Mouse (Mus musculus) macrophage (primary cell): ENCODE data around the gene Slc35b4. TPM values are rescaled to one million over a fixed set of nuclear protein-coding genes. Genes with fewer than 3 reads are reported as not detected.

Experiments used
- H3K27ac ChIP-seq: fragments of 350-480 bp; formaldehyde crosslinking; 2 replicates; pipeline ENCODE4 v1.9.0; 2021
- H3K36me3 ChIP-seq: fragments of 350-480 bp; formaldehyde crosslinking; 2 replicates; pipeline ENCODE4 v1.9.0; 2021; ENCODE audit errors: inconsistent target
- H3K4me3 ChIP-seq: fragments of 350-480 bp; formaldehyde crosslinking; 2 replicates; pipeline ENCODE4 v1.9.0; 2021; ENCODE audit errors: inconsistent target
- H3K79me2 ChIP-seq: fragments of 350-480 bp; formaldehyde crosslinking; 2 replicates; pipeline ENCODE4 v1.9.0; 2021; ENCODE audit errors: inconsistent target
- WGBS: methylation state at CpG from one replicate; pipeline ENCODE4 v1.1.7; 2026; ENCODE audit warnings: inconsistent platforms; ENCODE audit not compliant: missing documents; 5-methylcytosine and 5-hydroxymethylcytosine counted together
- polyA plus RNA-seq: library from polyadenylated mRNA; stranded (reverse); fragments of 250-400 nt; gene quantifications from 3 replicates; pipeline ENCODE4 v1.2.4, GENCODE M21; 2018; ENCODE audit warnings: inconsistent platforms

Gene Slc35b4
- polyA plus RNA-seq, 1 experiment from 2014 or later, result 32.1 TPM

DNA sequence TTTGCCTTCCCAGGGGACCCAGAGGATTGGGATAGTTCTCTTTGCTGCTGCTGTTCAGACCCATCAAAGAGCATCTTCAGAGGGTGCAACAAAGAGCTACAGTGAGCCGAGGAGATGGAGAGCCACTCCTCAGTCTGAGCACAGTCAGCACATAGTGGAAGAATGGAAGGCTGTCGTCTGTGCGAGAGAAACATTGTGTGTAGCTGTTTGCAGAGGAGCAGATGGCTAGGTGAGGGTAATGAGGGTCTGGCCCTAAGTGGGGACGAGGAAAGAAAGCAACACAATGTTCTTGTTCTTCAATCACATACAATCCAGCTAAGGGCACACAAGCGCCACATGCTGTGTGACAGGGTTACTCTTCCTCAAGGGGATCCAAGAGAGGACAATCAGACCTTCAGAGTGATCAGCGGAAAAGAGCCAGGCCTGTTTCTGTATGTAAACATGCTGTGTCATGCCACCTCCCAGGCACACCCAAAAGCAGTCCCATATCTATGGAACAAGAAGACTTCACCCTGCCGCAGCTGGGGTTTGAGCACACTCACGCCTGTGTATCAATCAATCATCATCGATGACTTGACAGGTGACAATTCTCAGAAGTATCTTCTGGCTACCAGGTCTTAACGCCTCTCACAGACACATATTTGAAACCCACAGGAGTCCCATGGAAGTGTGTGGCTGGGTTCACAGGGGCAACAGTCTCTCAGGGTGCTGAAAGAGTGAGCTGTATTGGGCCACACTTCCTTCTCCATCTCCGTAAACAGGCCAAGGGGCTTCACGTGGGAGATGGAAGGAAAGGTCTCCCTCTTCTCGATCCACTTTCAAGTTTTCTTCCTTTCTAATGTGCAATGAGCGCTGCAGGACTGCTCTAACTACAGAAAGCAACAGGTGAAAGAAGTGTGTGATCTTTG is 19.8 kb downstream of the Slc35b4 start:
- no peak overlapping the region for H3K27ac ChIP-seq
- WGBS, result 59% methylated on average over 14 of the region's 14 CpGs
- H3K4me3 ChIP-seq, result no peak overlapping the region
- no peaks in the 10 kb centered on the region for H3K79me2 ChIP-seq
- H3K36me3 ChIP-seq, result peaks cover 43% of the 10 kb centered on the region

DNA sequence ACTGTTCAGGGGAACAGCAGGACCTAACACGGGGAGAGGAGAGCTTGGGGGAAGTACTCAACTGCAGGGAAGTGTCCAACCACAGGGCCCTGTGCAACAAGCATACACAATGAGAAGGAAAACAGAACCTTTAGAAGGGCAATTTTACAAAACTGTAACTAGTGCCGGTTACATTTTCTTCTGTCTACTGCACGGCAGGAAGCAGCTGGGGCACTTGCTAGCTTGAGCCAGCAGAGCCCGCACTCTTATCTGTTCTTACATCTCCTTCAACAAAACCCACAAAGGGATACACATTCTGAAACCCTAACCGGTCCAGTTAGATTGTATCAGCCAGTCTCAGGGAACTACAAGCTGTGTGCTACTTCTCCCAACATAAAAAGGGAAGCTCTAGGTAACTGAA is 20.9 kb downstream of the Slc35b4 start:
- Histone ChIP-seq H3K27ac (no peak overlapping the region), H3K4me3 (no peak overlapping the region), H3K36me3 (peaks cover 40% of the 10 kb centered on the region), H3K79me2 (no peaks in the 10 kb centered on the region)
- WGBS, result 15% methylated on average over 5 of the region's 5 CpGs

DNA sequence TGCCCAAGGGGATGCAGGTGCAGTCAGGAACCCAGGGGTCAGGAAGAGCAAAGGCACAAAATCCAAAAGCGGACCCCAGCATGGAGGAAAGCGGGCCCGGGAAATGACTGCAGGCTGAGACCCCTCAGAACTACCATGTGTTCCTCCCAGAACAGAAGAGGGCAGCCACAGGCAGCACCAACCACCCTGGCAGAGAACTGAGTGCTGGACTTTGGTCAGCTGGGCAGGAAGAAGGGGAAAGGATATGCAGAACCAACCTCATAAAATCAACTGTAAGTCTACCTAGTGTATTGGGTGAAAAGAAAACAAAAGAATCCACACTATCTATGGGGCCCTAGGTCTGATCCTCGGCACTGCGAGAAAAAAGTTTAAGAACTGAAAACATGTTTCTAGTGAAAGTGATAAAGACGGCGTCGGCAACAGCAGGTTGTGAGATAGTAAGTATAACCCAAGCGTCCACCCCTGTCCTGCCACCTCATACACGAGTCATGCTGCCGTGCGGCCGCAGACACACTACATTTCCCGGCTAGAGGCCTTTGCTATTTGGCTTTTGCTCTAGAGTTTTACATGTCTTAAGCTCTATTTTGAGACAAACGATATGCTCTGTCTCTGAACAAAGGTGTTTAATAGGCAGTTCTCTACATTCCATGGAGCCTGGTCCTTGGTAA is 21.6 kb downstream of the Slc35b4 start:
- WGBS, result 61% methylated on average over 14 of the region's 15 CpGs
- H3K4me3 ChIP-seq, result no peak overlapping the region
- no peak overlapping the region for H3K27ac ChIP-seq
- H3K79me2 ChIP-seq, result no peaks in the 10 kb centered on the region
- peaks cover 32% of the 10 kb centered on the region for H3K36me3 ChIP-seq

DNA sequence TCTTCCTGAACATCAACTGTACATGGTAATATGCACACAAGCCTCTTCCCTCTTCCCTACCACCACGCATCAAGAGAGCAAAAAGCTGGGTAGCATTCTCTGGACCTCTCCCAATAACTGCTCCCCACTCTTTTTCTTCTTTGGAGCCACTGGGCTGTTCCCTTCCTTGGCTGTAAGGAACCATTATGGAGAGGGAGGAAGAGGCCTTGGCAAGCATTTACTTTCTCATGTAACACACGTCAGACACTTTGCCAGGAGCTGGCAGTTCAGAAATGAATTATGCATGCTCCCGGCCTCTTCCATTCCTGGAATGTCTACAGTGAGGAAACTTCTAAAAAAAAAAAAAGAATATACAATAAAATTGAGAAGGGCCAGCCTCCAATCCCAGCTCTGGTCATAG is 22.7 kb downstream of the Slc35b4 start:
- no peaks in the 10 kb centered on the region for H3K79me2 ChIP-seq
- no peak overlapping the region for H3K27ac ChIP-seq
- H3K4me3 ChIP-seq, result no peak overlapping the region
- peaks cover 21% of the 10 kb centered on the region for H3K36me3 ChIP-seq
- WGBS, result 82% methylated on average over 3 of the region's 3 CpGs

DNA sequence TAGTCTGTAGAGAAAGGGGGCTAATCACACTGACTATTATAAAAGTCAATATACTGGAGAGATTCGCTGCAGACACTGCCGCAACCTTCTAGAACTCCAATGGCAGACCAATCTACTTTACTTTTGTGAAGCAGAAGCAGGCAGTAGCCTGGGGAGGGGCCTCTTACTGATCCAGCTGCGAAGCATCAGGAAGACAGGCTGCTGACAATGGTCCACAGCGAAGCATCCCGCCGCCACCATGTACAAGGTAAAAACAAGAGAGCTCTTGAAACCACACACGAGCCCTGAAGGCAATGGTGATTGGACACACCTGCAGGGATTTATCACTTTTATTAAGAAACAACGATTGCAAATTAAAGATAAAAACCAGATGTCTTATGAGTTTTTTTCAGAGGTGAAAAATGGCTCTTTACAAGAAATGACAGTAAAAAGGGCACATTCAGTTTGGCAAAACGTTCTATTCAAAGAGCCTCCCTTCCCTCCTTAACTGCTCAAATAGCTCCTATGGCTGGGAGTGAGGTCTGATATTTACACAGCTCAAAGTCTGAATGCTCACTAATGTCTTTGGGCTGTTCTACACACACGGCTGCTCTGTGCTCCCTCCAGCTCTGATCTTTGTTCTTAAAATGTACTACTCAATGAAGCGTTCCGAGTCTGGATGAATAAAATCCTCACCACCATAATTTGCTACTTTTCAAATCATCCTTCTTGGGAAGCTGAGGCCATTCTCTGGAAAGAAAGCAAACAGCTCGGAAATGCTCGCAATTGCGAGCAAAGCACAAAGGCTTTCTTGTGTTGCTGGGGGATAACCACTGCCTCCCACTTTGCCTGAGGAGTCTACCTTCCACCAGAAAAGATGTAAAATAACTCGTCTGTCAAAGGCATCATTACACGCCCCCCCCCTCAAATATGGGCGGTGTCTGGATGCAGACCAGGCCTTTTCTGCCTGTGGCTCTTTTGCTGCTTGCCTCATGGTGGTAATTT is 23.6 kb downstream of the Slc35b4 start:
- H3K79me2 ChIP-seq, result no peaks in the 10 kb centered on the region
- no peak overlapping the region for H3K27ac ChIP-seq
- H3K36me3 ChIP-seq, result peaks cover 13% of the 10 kb centered on the region; the same call in 1 of the 2 replicates
- no peak overlapping the region for H3K4me3 ChIP-seq
- WGBS, result 78% methylated on average over 18 of the region's 18 CpGs

DNA sequence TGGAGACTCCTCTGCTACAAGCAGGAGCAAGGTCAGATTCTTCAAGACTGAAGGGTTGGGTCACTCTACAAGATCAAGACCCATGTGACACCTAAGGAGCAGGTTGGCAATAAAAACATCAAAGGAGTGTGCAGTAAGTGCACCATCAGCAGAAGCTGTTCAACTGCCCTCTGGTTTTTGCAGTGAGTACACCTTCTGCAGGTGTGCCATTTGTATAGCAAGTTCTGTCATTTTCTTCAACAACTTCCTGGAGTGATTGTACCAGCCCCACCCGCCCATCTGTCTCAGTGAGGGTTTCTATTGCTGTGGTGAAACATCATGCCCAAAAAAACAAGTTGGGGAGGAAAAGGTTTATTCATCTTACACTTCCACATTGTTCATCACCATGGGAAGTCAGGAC is 27.1 kb downstream of the Slc35b4 start:
- WGBS, result 78% methylated on average over 1 of the region's 1 CpGs
- Histone ChIP-seq H3K27ac (no peak overlapping the region), H3K36me3 (no peaks in the 10 kb centered on the region), H3K4me3 (no peak overlapping the region), H3K79me2 (no peaks in the 10 kb centered on the region)

DNA sequence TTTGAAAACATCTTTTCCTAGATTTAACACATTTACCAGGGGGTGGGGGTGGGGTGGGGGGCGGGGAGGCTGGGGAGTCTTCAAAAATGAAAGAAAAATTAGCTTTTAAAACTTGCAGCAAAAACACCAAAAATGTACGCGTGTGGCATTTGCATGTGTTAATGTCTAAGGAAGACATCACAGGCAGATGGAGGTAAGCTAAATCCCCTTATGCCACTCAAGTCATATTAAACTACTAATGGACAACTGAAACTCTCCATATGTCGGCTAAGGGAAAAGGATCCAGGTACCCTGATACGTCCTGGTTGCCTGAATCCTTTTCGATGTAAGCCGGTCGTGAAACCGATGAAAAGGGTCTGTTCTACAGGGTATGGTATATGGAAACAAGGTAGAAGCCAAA is 27.8 kb downstream of the Slc35b4 start:
- no peak overlapping the region for H3K4me3 ChIP-seq
- 93% methylated on average over 9 of the region's 9 CpGs for WGBS
- no peaks in the 10 kb centered on the region for H3K36me3 ChIP-seq
- no peaks in the 10 kb centered on the region for H3K79me2 ChIP-seq
- H3K27ac ChIP-seq, result no peak overlapping the region

DNA sequence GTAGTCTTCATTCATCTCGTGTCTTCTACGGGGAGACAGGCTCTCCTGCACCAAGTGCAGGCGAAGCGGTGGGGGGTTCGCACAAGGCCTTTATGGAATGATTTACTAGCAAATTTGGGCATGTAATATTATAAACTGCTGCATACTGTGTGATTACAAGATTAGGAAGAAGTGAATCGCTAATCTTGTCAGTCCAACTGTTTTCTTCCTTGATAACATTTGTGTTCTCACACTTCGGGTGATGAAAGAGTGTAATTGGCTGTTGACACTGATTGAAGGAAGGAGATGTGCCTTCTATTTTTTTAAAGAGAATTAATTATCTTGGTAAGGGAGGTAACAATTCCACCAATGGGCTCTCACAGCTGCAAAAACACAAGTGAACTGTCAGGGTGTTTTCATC is 28.3 kb downstream of the Slc35b4 start:
- 95% methylated on average over 7 of the region's 7 CpGs for WGBS
- Histone ChIP-seq H3K36me3 (no peaks in the 10 kb centered on the region), H3K4me3 (no peak overlapping the region), H3K27ac (no peak overlapping the region), H3K79me2 (no peaks in the 10 kb centered on the region)

DNA sequence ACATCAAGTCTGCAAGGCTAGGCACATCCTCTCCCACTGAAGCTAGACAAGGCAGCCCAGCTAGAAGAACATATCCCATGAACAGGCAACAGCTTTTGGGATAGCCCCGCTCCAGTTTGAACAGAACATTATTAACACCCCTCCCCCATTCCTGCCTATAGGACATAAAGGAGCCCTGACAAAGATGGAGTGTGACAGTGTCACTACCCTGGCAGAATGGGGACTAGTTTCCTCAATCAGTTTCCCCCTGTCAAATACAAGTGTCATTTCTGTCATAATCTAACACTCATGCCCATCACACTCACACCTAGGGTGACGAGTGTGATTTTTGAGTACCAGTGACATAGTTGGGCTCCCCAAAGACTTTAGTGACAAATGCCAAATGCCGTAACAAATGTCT is 28.9 kb downstream of the Slc35b4 start:
- no peak overlapping the region for H3K4me3 ChIP-seq
- H3K79me2 ChIP-seq, result no peaks in the 10 kb centered on the region
- 97% methylated on average over 3 of the region's 3 CpGs for WGBS
- H3K36me3 ChIP-seq, result no peaks in the 10 kb centered on the region
- H3K27ac ChIP-seq, result no peak overlapping the region

DNA sequence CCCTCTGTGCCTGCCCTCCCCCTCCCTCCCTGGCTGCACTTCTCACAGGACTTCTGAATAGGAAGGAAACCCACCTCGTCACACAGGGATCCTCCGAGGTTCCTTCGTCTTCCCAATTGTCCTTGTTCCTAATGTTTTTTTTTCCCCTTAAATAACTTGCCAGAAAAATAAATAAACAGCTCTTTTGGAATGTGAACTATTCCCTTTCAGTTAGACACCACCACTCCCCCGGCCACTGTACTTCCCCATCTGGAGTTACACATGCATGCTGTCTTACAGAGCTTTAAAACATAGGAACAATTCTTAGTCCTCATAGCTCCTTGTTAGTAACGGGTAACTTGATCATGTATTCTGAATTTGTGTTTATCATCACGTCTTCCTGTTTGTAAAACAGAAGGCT is 30.9 kb downstream of the Slc35b4 start:
- Histone ChIP-seq H3K36me3 (no peaks in the 10 kb centered on the region), H3K27ac (no peak overlapping the region), H3K79me2 (no peaks in the 10 kb centered on the region), H3K4me3 (no peak overlapping the region)
- WGBS, result 69% methylated on average over 6 of the region's 6 CpGs

DNA sequence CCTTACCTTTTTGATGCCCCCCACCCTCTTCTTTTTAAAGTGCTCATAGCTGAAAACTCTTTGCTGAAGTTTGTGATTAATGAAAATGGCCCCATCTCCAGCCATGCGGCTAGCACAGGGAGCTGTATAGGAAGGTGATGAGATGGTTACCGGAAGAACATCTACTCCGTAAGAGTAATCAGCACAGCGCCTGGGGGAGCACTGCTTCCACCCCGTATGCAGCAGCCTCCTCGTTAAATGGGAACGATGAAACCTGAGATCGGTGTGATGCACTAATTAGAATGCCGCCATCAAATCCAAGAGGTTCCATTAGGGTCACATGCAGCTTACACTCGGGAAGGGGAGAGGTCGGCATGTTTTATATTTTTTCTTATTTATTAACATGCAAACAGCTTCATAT is 34.0 kb downstream of the Slc35b4 start:
- WGBS, result 92% methylated on average over 11 of the region's 11 CpGs
- Histone ChIP-seq H3K79me2 (no peaks in the 10 kb centered on the region), H3K4me3 (no peak overlapping the region), H3K36me3 (no peaks in the 10 kb centered on the region), H3K27ac (no peak overlapping the region)

DNA sequence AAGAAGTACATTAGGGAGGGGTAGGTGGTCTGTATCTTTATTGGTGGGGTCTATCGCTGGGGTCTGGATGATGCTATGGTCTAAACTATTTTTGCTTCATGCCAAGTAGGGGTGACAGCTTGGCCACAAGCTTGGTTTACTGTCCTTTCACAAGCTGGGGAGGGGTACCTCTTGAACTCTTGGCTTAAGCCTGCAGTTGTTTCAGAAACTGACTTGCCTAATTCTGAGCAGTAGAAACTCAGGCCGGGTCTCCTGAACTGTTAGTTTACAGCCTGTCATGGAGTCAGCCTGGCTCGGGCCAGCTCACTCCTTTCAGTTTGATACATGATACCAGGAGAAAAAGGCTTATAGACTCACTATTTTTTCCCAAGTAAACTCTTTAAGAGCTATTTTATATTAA is 38.5 kb downstream of the Slc35b4 start:
- Histone ChIP-seq H3K27ac (no peak overlapping the region), H3K36me3 (no peaks in the 10 kb centered on the region), H3K79me2 (no peaks in the 10 kb centered on the region), H3K4me3 (no peak overlapping the region)
- WGBS, result 96% methylated on average over 3 of the region's 3 CpGs

DNA sequence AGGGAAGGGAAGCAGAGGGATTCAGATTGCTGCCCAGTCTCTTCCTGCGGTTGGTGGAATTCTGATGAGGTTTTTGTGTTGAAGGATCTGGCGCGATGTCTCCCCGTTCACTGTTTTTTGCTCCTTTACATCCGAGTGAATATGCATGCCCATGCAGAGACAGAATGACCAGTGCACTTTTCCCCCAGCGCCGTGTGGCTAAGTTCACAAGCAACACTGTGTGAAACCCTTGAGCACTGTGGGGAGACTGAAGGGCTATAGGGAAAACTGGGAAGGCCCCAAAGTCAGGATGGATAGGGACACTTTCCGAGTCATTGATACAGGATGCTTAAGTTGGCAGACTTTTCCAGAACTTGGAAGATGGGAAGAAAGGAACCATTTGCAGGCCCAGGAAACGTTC is 44.5 kb downstream of the Slc35b4 start:
- no peak overlapping the region for H3K27ac ChIP-seq
- no peaks in the 10 kb centered on the region for H3K79me2 ChIP-seq
- H3K4me3 ChIP-seq, result no peak overlapping the region
- WGBS, result 94% methylated on average over 9 of the region's 9 CpGs
- no peaks in the 10 kb centered on the region for H3K36me3 ChIP-seq

DNA sequence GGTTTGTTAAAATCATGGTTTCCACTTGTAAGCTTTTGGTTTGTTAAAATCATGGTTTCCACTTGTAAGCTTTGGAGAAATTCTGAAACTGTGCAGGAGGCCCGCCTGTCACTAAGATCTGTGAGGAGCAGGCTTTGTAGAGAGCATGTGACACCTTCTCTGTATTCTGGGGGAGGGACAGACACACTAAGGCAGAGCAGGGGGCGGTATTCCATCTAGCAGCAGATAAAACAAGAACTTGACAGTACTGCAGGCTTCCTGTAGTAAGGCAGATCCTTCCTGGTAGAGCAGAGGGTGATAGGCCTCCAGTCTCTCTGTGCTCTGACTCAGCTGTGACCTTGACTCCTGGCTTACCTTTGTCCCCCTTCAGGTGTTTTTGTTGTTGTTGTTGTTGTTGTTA is 47.6 kb downstream of the Slc35b4 start:
- Histone ChIP-seq H3K79me2 (no peaks in the 10 kb centered on the region), H3K4me3 (no peak overlapping the region), H3K27ac (no peak overlapping the region), H3K36me3 (no peaks in the 10 kb centered on the region)
- WGBS, result 40% methylated on average over 2 of the region's 2 CpGs
